Mouse (Mus musculus) limb, embryonic 11.5 days (tissue): ENCODE results near the gene Slc15a5. TPM values are rescaled to one million over a fixed set of nuclear protein-coding genes. Genes with fewer than 3 reads are reported as not detected.

Experiments
- ATAC-seq: fragments of 200-750 bp; cut with Nextera tagmentation; 2 replicates; pipeline ENCODE4 v1.8.0; 2017; ENCODE audit warnings: low read depth; ENCODE audit not compliant: insufficient number of reproducible peaks, low FRiP score, low TSS enrichment
- DNase-seq: peaks from one replicate; pipeline ENCODE4 v3.0.0-alpha.2; 2015; ENCODE audit warnings: low spot score
- H3K27ac ChIP-seq: fragments of 300-500 bp; sonication (generic); replicated peaks from 2 replicates; pipeline ENCODE4 v1.5.1; 2014; ENCODE audit warnings: low read depth, mild to moderate bottlenecking, low read length
- H3K27me3 ChIP-seq: fragments of 300-500 bp; sonication (generic); 2 replicates; pipeline ENCODE4 v1.6.1; 2014; ENCODE audit warnings: mild to moderate bottlenecking, low read length, mixed read lengths; ENCODE audit not compliant: control insufficient read depth, insufficient read depth
- H3K36me3 ChIP-seq: fragments of 300-500 bp; sonication (generic); 2 replicates; pipeline ENCODE4 v1.6.1; 2014; ENCODE audit warnings: mild to moderate bottlenecking, low read length, moderate library complexity, mixed read lengths; ENCODE audit not compliant: control insufficient read depth, insufficient read depth
- H3K4me1 ChIP-seq: fragments of 300-500 bp; sonication (generic); 2 replicates; pipeline ENCODE4 v1.6.1; 2014; ENCODE audit warnings: low read length, mixed read lengths; ENCODE audit not compliant: control insufficient read depth, insufficient read depth
- H3K4me2 ChIP-seq: fragments of 300-500 bp; sonication (generic); 2 replicates; pipeline ENCODE4 v1.6.1; 2014; ENCODE audit warnings: low read depth, mild to moderate bottlenecking, moderate library complexity; ENCODE audit not compliant: severe bottlenecking
- H3K4me3 ChIP-seq: fragments of 300-500 bp; sonication (generic); 2 replicates; pipeline ENCODE4 v1.5.1; 2014; ENCODE audit warnings: low read depth, low read length
- H3K9ac ChIP-seq: fragments of 300-500 bp; sonication (generic); 2 replicates; pipeline ENCODE4 v1.6.1; 2014; ENCODE audit warnings: mild to moderate bottlenecking, low read length
- H3K9me3 ChIP-seq: fragments of 300-500 bp; sonication (generic); 2 replicates; pipeline ENCODE4 v1.6.1; 2016; ENCODE audit warnings: low read length; ENCODE audit not compliant: control insufficient read depth
- WGBS: fragments of 180-500 bp; shearing (Covaris S2); extraction: QIAGEN DNeasy Blood & Tissue Kit; methylation state at CpG from one replicate; pipeline ENCODE4 v1.1.7; 2014; 5-methylcytosine and 5-hydroxymethylcytosine counted together
- polyA plus RNA-seq: library from polyadenylated mRNA; unstranded; fragments of >200 nt; fragmentation: Nextera tagmentation; extraction: Ambion mirVana; gene quantifications from 2 replicates; pipeline ENCODE4 v1.2.1, GENCODE M21; 2014

The Slc15a5 gene
- polyA plus RNA-seq, 1 experiment from 2014 or later = not detected

- Histone ChIP-seq H3K27me3 (no peaks in the 10 kb centered on the region), H3K4me3 (no peak overlapping the region), H3K27ac (no peak overlapping the region), H3K36me3 (no peaks in the 10 kb centered on the region), H3K4me1 (no peaks in the 10 kb centered on the region), H3K4me2 (no peak overlapping the region), H3K9me3 (0 out of 2 replicates have a peak, but pooled peaks cover 4% of the 10 kb centered on the region), H3K9ac (no peak overlapping the region)
- no peak for DNase-seq
- 90% methylated on average over 2 of the region's 2 CpGs for WGBS
- no peak for ATAC-seq
These were observed 34.4 kb downstream of the Slc15a5 start for GRCm38 (mm10) chr6:138045364-138045763.

- Histone ChIP-seq H3K27me3 (no peaks in the 10 kb centered on the region), H3K36me3 (no peaks in the 10 kb centered on the region), H3K4me3 (no peak overlapping the region), H3K9ac (no peak overlapping the region), H3K9me3 (peaks cover 4% of the 10 kb centered on the region; the same call in 1 of the 2 replicates), H3K4me2 (no peak overlapping the region), H3K27ac (no peak overlapping the region), H3K4me1 (no peaks in the 10 kb centered on the region)
- DNase-seq (no peak), ATAC-seq (no peak)
- 95% methylated on average over 5 of the region's 5 CpGs for WGBS
These were observed 36.8 kb downstream of the Slc15a5 start for GRCm38 (mm10) chr6:138042891-138043290.

DNA sequence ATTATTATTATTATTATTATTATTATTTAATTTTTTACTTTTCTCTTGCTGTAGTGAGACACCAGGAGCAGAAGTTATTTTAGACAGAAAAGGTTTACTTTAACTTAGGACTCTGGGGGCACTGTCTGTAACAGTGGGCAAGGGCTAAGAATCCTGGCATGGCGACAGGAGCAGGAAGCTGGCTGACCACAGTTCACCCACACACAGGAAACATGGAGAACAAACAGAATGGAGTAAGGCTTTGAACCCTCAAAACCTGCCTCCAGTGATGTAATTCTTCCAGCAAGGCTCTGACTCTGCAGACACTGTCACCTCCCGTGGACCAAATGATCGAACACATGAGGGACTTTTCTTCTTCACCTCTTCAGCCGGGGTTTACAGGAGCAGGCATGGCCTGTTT lies 37.9 kb downstream of the Slc15a5 start:
- Histone ChIP-seq H3K36me3 (no peaks in the 10 kb centered on the region), H3K4me3 (no peak overlapping the region), H3K9me3 (peaks cover 4% of the 10 kb centered on the region; the same call in 1 of the 2 replicates), H3K27me3 (no peaks in the 10 kb centered on the region), H3K9ac (no peak overlapping the region), H3K4me1 (no peaks in the 10 kb centered on the region), H3K27ac (no peak overlapping the region), H3K4me2 (no peak overlapping the region)
- ATAC-seq = no peak
- 90% methylated on average over 4 of the region's 4 CpGs for WGBS
- no peak for DNase-seq

DNA sequence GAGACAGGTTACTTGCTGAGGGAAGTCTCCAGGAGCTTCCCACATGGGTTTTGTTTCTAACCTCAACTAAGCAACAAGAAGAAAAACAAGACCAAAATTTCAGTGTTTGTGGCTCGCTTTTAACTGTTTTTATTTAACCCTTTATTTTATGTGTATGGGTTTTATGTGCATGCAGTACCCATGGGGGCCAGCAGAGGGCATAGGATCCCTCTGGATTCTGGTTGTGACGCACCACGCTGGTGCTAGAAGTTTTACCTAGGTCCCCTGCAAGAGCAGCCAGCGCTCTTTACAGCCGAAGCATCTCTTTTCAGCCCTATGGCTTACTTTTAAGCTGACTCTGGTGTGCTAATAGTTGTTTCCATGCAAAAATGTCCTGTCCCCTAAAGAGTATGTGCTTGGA lies 42.1 kb downstream of the Slc15a5 start:
- WGBS = 84% methylated on average over 5 of the region's 5 CpGs
- H3K9me3 ChIP-seq = no peaks in the 10 kb centered on the region; the same call in 1 of the 2 replicates
- ATAC-seq = no peak

GRCm38 (mm10) chr6:138036891-138037290 lies 42.8 kb downstream of the Slc15a5 start:
- no peak for ATAC-seq
- 89% methylated on average over 12 of the region's 12 CpGs for WGBS

More for the DNA sequence above, 42.1 kb downstream of the Slc15a5 start:
- Histone ChIP-seq H3K9ac (no peak overlapping the region), H3K27ac (no peak overlapping the region), H3K4me2 (no peak overlapping the region), H3K27me3 (no peaks in the 10 kb centered on the region), H3K36me3 (no peaks in the 10 kb centered on the region), H3K4me3 (no peak overlapping the region), H3K4me1 (no peaks in the 10 kb centered on the region)
- DNase-seq = no peak

GRCm38 (mm10) chr6:138016898-138017297 lies 62.8 kb downstream of the Slc15a5 start:
- no peaks in the 10 kb centered on the region for H3K4me1 ChIP-seq
- no peak overlapping the region for H3K27ac ChIP-seq
- no peak overlapping the region for H3K4me2 ChIP-seq
- no peaks in the 10 kb centered on the region for H3K9me3 ChIP-seq
- H3K9ac ChIP-seq = no peak overlapping the region
- no peaks in the 10 kb centered on the region for H3K36me3 ChIP-seq
- ATAC-seq (no peak), DNase-seq (no peak)
- no peaks in the 10 kb centered on the region for H3K27me3 ChIP-seq
- H3K4me3 ChIP-seq = no peak overlapping the region

More at GRCm38 (mm10) chr6:138036891-138037290, 42.8 kb downstream of the Slc15a5 start:
- no peaks in the 10 kb centered on the region for H3K27me3 ChIP-seq
- H3K4me1 ChIP-seq = no peaks in the 10 kb centered on the region
- no peaks in the 10 kb centered on the region for H3K36me3 ChIP-seq
- H3K4me3 ChIP-seq = no peak overlapping the region
- no peaks in the 10 kb centered on the region; the same call in 1 of the 2 replicates for H3K9me3 ChIP-seq
- DNase-seq = no peak
- no peak overlapping the region for H3K9ac ChIP-seq
- no peak overlapping the region for H3K27ac ChIP-seq
- no peak overlapping the region for H3K4me2 ChIP-seq

- ATAC-seq (no peak), DNase-seq (no peak)
- no peaks in the 10 kb centered on the region for H3K4me1 ChIP-seq
- no peaks in the 10 kb centered on the region for H3K27me3 ChIP-seq
- no peak overlapping the region for H3K9ac ChIP-seq
- H3K36me3 ChIP-seq = no peaks in the 10 kb centered on the region
- no peak overlapping the region for H3K27ac ChIP-seq
- no peak overlapping the region for H3K4me3 ChIP-seq
- 89% methylated on average over 16 of the region's 16 CpGs for WGBS
- no peak overlapping the region for H3K4me2 ChIP-seq
- no peaks in the 10 kb centered on the region for H3K9me3 ChIP-seq
These were observed 64.6 kb downstream of the Slc15a5 start for GRCm38 (mm10) chr6:138014976-138015674.

DNA sequence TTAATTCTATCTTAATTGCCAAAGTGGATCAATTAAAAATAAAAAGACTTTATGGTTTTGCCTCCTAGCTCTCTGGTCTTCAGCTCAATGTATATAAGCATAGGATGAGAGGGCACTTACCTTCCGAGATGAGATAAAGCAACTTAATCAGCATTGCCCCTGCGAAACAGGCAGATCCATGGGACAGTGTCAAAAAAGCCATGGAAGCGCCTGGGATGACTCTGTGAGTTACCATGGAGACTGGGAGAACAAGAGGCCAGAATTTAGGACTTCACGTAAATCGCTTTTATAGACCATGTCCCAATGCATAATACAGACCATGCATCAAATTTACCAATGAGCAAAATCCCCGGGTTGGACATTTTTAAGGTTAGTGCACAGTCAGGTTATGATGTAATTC lies 67.8 kb downstream of the Slc15a5 start:
- DNase-seq = no peak
- no peaks in the 10 kb centered on the region for H3K36me3 ChIP-seq
- H3K4me1 ChIP-seq = no peaks in the 10 kb centered on the region
- no peak for ATAC-seq
- H3K27me3 ChIP-seq = no peaks in the 10 kb centered on the region
- H3K4me3 ChIP-seq = no peak overlapping the region
- no peak overlapping the region for H3K9ac ChIP-seq
- no peak overlapping the region for H3K4me2 ChIP-seq
- no peak overlapping the region for H3K27ac ChIP-seq
- 89% methylated on average over 6 of the region's 6 CpGs for WGBS
- H3K9me3 ChIP-seq = no peaks in the 10 kb centered on the region

DNA sequence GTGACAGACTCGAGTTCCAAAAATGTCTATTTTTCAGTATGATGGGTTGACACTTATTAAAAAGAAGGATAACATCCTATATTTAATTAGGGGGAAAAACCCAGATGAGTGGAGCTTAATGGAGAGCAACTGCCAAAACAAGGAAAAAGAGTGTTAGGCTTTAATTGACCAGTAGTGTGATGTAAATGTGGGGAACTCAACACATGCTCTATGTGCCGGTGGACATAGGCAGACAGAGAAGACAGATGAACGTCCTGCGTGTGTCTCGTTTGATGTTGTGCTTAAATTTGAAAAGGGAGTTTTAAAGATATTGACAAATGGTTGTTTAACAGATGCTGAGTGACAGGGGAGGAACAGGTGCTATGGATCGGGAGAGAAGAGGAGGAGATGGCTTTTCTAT lies 72.0 kb downstream of the Slc15a5 start:
- Histone ChIP-seq H3K9me3 (no peaks in the 10 kb centered on the region), H3K27ac (no peak overlapping the region), H3K36me3 (no peaks in the 10 kb centered on the region), H3K4me2 (no peak overlapping the region), H3K4me1 (no peaks in the 10 kb centered on the region), H3K4me3 (no peak overlapping the region), H3K27me3 (no peaks in the 10 kb centered on the region), H3K9ac (no peak overlapping the region)
- DNase-seq (no peak), ATAC-seq (no peak)
- 84% methylated on average over 6 of the region's 6 CpGs for WGBS
